Mouse (Mus musculus) kidney, adult 2 months (tissue): ENCODE measurements at regions not wholly inside any gene's neighbourhood (a gene's known extent, or its start where the extent isn't known, plus 50 kb on each side); places are given as distances from the start of the nearest gene placed in this dataset.

Experiments used
- CTCF ChIP-seq: fragments of 200-500 bp; conservative IDR thresholded peaks from 2 replicates; pipeline ENCODE4 v1.5.1; 2011; ENCODE audit warnings: low read depth, mild to moderate bottlenecking, control low read depth, low read length, moderate library complexity, mixed read lengths; ENCODE audit not compliant: insufficient read depth, insufficient read length
- POLR2A ChIP-seq: fragments of 200-500 bp; IDR thresholded peaks from one replicate; pipeline ENCODE4 v1.6.1; 2011; ENCODE audit warnings: low read depth, low read length, control low read depth

GRCm38 (mm10) chr10:91888537-91888936 is 707.4 kb upstream of the Tmpo start:
- no peak for TF ChIP-seq CTCF
- no peak for TF ChIP-seq POLR2A
